Mouse (Mus musculus) retina, adult 2 months (tissue): ENCODE measurements around the gene Cldn5.
A peak's percentile ranks its signal among the peaks of the same experiment; 100 is the strongest.

Experiments used
- DNase-seq: peaks from one replicate; pipeline ENCODE4 v3.0.0-alpha.2; 2012; ENCODE audit warnings: low read depth, low spot score

The Cldn5 gene

GRCm38 (mm10) chr16:18785025-18785424 lies 8.4 kb downstream of the Cldn5 start:
- no peak for DNase-seq

DNA sequence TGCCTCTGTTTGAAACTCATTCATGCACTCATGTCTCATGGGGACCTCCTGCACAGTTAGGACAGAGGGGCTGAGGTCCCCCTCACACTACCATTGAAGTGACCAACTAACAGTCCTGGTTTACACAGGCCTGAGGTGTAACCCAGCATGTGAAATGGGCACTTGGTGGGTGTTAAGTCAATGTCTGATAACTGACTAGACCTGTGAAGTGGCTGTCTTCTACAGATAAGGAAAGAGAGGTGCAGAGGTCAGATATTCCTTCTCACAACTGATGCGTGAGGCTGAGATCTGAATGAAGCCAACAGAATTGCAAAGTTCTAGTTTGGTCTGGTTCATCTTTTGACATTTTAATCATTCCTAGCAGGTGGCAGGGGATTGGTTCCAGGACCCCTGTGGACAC lies 8.8 kb downstream of the Cldn5 start:
- no peak for DNase-seq

DNA sequence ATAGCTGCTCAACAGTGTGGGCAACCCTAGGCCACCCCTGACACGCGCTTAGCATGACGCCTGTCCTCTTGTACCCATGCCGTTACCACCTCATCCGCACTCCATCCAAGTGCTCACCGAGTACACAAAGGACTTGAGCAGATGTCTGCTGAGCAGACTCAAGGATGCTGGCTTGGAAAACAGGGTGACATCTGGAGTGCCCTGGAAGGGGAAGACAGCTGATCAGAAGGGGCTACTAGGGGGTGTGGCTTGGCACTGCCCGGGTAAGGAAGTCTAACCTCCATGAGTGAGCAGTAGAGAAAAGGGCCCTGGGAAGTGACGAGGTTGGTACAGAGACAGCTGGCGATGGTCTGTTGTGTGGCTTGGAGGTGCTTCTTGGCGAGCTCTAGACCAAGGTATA lies 10.0 kb downstream of the Cldn5 start:
- no peak for DNase-seq

GRCm38 (mm10) chr16:18788627-18789406 lies 12.2 kb downstream of the Cldn5 start:
- no peak for DNase-seq

- DNase-seq, result no peak
These were observed 18.7 kb downstream of the Cldn5 start for GRCm38 (mm10) chr16:18795223-18795899.

- no peak for DNase-seq
These were observed 20.0 kb downstream of the Cldn5 start for GRCm38 (mm10) chr16:18796645-18797044.

GRCm38 (mm10) chr16:18798151-18798550 lies 21.5 kb downstream of the Cldn5 start:
- no peak for DNase-seq

- DNase-seq, result peak; percentile 41
These were observed 22.2 kb downstream of the Cldn5 start for GRCm38 (mm10) chr16:18798841-18799240.

DNA sequence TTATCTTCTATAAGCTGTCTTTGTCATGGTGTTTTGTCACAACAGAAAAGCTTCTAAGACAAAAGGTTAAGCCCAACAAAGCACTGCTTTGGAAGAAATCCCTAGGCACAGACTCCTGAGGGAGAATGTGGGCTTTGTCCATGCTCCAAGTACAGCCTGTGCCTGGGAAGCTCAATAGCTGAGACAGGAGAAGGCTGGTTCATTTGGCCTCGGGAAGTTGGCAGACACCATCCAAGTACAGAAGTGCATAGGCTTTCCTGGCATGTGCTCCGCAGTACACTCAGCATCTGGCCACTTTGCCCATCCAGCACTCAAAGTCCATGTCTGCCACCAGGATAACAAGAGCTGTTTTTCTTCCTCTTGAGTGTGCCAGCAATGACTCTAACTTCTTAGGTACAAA lies 29.1 kb downstream of the Cldn5 start:
- DNase-seq, result no peak

DNA sequence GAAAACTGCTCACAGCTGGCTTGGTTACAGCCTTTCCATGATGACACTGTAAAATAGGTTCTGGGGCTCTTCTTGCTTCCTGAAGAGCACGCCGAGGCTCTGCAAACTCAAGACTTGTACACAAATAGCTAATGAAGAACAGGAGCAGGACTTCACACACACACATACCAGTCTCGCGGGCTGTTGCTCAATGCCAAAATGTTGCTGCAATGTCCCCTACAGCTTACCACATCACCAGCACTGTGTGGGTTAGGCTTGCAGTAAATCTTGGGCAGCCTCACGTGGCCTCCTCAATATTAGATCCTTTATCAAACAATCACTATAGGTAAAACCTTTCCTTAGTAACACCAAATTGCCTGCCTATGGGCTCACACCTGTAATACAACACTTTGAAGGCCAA lies 32.4 kb downstream of the Cldn5 start:
- no peak for DNase-seq

DNA sequence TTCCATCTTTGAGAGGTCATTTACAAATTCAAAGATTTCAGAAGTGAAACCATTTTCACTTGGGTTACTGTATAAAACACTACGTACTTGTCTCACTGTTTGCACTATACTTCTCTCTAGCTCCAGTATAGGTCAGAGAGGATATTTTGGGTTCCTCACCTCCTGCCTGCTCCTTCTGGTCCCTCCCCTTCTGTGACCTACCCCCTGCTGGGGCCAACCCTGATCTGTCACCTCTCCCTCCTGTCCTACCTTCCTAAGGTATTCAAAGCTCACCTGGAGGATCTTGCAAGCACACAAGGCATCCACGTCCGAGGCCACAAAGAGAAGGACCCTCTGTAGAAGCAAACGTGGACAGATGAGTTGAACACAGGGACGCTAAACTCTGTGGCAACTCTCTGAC lies 34.4 kb downstream of the Cldn5 start:
- DNase-seq, result no peak

DNA sequence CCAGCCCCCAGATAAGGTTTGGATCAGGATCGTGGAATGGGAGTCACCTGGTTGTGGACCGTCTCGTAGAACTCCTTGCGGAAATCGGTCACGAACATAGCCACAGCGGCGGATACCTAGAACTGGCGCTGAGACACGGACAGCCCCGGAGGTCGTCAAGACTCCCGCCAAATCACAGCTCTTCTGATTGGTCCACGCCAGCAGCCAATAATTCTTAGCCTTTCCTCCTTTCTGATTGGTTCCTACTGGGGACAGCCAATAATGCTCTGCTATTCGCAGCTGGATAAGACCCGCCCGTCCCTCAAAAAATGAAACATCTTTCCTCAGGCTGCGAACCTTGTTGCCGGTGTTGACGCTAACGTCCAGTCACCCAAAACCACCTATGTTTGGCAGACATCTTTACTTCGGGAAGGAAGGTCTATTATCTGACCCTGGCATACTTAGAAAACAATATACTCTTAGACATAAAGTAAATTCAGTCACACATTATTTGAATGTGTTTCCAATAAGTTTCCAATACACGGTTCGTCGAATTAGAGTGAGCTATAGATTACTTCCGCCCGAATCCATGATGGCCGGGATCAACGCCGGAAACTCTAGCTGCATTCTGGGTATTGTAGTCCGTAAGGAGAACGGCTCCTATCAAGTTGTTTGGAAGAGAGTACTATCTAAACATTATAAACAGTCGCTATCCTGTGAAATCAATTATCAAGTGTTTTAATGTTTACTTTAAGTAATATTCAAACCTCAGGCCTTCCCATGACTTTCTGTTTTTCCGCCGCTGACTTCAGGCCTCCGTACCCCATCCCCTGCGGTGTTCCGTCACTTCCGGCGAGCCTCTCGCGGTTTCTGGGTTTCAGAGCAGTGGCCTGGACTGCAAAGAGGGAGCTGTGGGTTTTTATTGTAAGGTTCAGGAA lies 35.1 kb downstream of the Cldn5 start, which contains the start of the genes Ufd1 and Cdc45:
Ufd1 (plus strand) TSS at position 312 of the 917 bp plus-strand sequence.
Cdc45 (minus strand) TSS at position 520 of the 917 bp plus-strand sequence.
- DNase-seq, result peak; percentile 80

- DNase-seq, result no peak
These were observed 35.8 kb downstream of the Cldn5 start for GRCm38 (mm10) chr16:18812385-18812910.

- no peak for DNase-seq
These were observed 45.7 kb downstream of the Cldn5 start for GRCm38 (mm10) chr16:18822356-18822755.

GRCm38 (mm10) chr16:18822925-18823324 lies 46.3 kb downstream of the Cldn5 start:
- DNase-seq, result no peak
